Mouse (Mus musculus) cerebellum, postnatal 25 days (tissue): ENCODE results near the gene Dennd6b.

ENCODE experiments used
- DNase-seq, 2 experiments: peaks; one replicate each; pipeline ENCODE4 v3.0.0; 2021; ENCODE audit warnings: mixed read lengths in 2 of 2

The Dennd6b gene

GRCm38 (mm10) chr15:89181561-89182270 is 14.6 kb downstream of the Dennd6b start:
- DNase-seq, result peak; percentile 28 to 44

GRCm38 (mm10) chr15:89180571-89181229 is 15.6 kb downstream of the Dennd6b start, which contains the start of gene Plxnb2:
TSS of gene Plxnb2 (minus strand) at chr15:89180788.
- DNase-seq, result peak; percentile 87 to 90

GRCm38 (mm10) chr15:89180081-89180541 is 16.2 kb downstream of the Dennd6b start:
- DNase-seq, result peak in 1 of 2 experiments; percentile 55

GRCm38 (mm10) chr15:89179630-89179964 is 16.7 kb downstream of the Dennd6b start:
- no peak for DNase-seq

- DNase-seq, result peak; percentile 73 to 75
These were observed 17.2 kb downstream of the Dennd6b start for GRCm38 (mm10) chr15:89178954-89179629.

- DNase-seq, result peak; percentile 93
These were observed 17.9 kb downstream of the Dennd6b start for GRCm38 (mm10) chr15:89178260-89178860.

GRCm38 (mm10) chr15:89177576-89178259 is 18.6 kb downstream of the Dennd6b start:
- peak in 1 of 2 experiments; percentile 37 for DNase-seq

- DNase-seq, result peak; percentile 89 to 90
These were observed 19.2 kb downstream of the Dennd6b start for GRCm38 (mm10) chr15:89177121-89177520.

- DNase-seq, result peak in 1 of 2 experiments; percentile 39
These were observed 20.7 kb downstream of the Dennd6b start for GRCm38 (mm10) chr15:89175411-89176155.

- peak in 1 of 2 experiments; percentile 52 for DNase-seq
These were observed 21.4 kb downstream of the Dennd6b start for GRCm38 (mm10) chr15:89174889-89175339.

GRCm38 (mm10) chr15:89173906-89174214 is 22.4 kb downstream of the Dennd6b start:
- DNase-seq, result peak; percentile 76 to 80

- DNase-seq, result peak; percentile 58 to 69
These were observed 23.0 kb downstream of the Dennd6b start for GRCm38 (mm10) chr15:89173024-89173905.

- peak in 1 of 2 experiments; percentile 41 for DNase-seq
These were observed 23.9 kb downstream of the Dennd6b start for GRCm38 (mm10) chr15:89172276-89172935.

- DNase-seq, result peak in 1 of 2 experiments; percentile 27
These were observed 24.7 kb downstream of the Dennd6b start for GRCm38 (mm10) chr15:89171526-89172051.

GRCm38 (mm10) chr15:89170102-89170501 is 26.2 kb downstream of the Dennd6b start:
- DNase-seq, result peak in 1 of 2 experiments; percentile 54

GRCm38 (mm10) chr15:89169431-89169830 is 26.9 kb downstream of the Dennd6b start:
- DNase-seq, result peak; percentile 82 to 87

GRCm38 (mm10) chr15:89168922-89169321 is 27.4 kb downstream of the Dennd6b start:
- peak; percentile 69 to 70 for DNase-seq

GRCm38 (mm10) chr15:89165478-89165877 is 30.8 kb downstream of the Dennd6b start:
- no peak for DNase-seq

GRCm38 (mm10) chr15:89161397-89161796 is 34.9 kb downstream of the Dennd6b start:
- DNase-seq, result no peak

- no peak for DNase-seq
These were observed 37.8 kb downstream of the Dennd6b start for GRCm38 (mm10) chr15:89158516-89158915.
